Mouse (Mus musculus): ENCODE measurements around the gene Nup107. TPM values are rescaled to one million over a fixed set of nuclear protein-coding genes. Genes with fewer than 3 reads are reported as not detected.

Nup107 gene
- total and polyA plus RNA-seq, 3 experiments, result 47.7 to 97.0 (median 82.0) TPM

DNA sequence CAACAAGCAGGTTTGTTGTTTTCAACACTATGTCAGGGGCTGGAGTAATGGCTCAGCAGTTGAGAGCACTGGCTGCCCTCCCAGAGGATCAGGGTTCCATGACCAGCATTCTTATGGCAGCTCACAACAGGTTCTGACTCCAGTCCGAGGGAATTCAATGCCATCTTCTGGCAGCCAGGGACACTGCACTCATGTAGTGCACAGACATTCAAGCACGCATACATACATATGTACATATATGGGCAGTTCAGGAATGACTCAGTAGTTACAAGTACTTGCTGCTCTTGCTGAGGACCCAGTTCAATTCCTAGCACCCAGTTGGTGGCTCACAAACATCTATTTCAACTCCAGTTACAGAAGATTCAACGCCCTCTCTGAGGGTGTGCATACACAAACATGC lies 46.4 kb upstream of the Nup107 start:
- Histone ChIP-seq H3K9ac (ENCODE audit: insufficient read depth, low read depth) (no peak overlapping the region), H3K9me3 (replicated peaks; ENCODE audit: low read length) (no peaks in the 10 kb centered on the region), H3K27ac (ENCODE audit: insufficient read depth, low read depth) (no peak overlapping the region), H3K79me2 (replicated peaks; ENCODE audit: control insufficient read depth, extremely low read depth, insufficient read depth, poor library complexity, severe bottlenecking) (peaks cover 87% of the 10 kb centered on the region), H3K4me3 (replicated peaks in 1 of 3; ENCODE audit: low read depth in 2 of 3, low read length in 2 of 3, poor library complexity in 1 of 3) (no peak overlapping the region), H3K4me2 (ENCODE audit: insufficient read depth, low read depth, poor library complexity, severe bottlenecking) (no peak overlapping the region), H3K36me3 (replicated peaks in 1 of 2; ENCODE audit: control insufficient read depth in 1 of 2, insufficient read depth in 1 of 2, low read length in 1 of 2) (peaks cover 0 to 32% of the 10 kb centered on the region in 2 experiments), H3K27me3 (replicated peaks) (no peaks in the 10 kb centered on the region), H3K4me1 (ENCODE audit: control insufficient read depth in 1 of 2, insufficient read depth in 2 of 2) (peaks cover 13 to 82% of the 10 kb centered on the region in 2 experiments)
- TF ChIP-seq SIN3A (IDR thresholded peaks at IDR 0.05; ENCODE audit: low read length), result no peak
- no peak; the same call in 1 of the 2 replicates for TF ChIP-seq IRF4 (IDR thresholded peaks at IDR 0.05; ENCODE audit: low read depth, low read length)
- no peak for TF ChIP-seq MXI1 (IDR thresholded peaks at IDR 0.05; ENCODE audit: low read depth, low read length)
- peak; percentile 26 for TF ChIP-seq SMC3 (IDR thresholded peaks at IDR 0.05; ENCODE audit: low read depth, low read length)
- no peak for TF ChIP-seq MEF2A (IDR thresholded peaks at IDR 0.05; ENCODE audit: borderline replicate concordance, low read depth, low read length)
- no peak for TF ChIP-seq HCFC1 (IDR thresholded peaks at IDR 0.05; ENCODE audit: low read depth, low read length)
- 0 out of 2 replicates have a peak, but pooled peaks have one; percentile 22 for TF ChIP-seq JUND (conservative IDR thresholded peaks at IDR 0.05; ENCODE audit: low read depth, low read length)
- no peak for TF ChIP-seq TBP (conservative IDR thresholded peaks at IDR 0.05; ENCODE audit: low read depth, low read length)
- TF ChIP-seq RCOR1 (conservative IDR thresholded peaks at IDR 0.05; ENCODE audit: low read depth, low read length), result no peak
- TF ChIP-seq MYC (IDR thresholded peaks at IDR 0.05; ENCODE audit: low read depth, low read length), result no peak
- peak; percentile 29 for TF ChIP-seq RAD21 (IDR thresholded peaks at IDR 0.05; ENCODE audit: low read depth, low read length)
- no peak for TF ChIP-seq ETS1 (conservative IDR thresholded peaks at IDR 0.05; ENCODE audit: low read depth, low read length)
- TF ChIP-seq NELFE (IDR thresholded peaks at IDR 0.05; ENCODE audit: low read depth, low read length), result no peak
- no peak for TF ChIP-seq KAT2A (IDR thresholded peaks at IDR 0.05; ENCODE audit: insufficient replicate concordance, low read length)
- peak; percentile 11 to 32; a peak in 2 of 4 replicates for TF ChIP-seq CTCF (conservative IDR thresholded peaks at IDR 0.05 in 1 of 2, IDR thresholded peaks at IDR 0.05 in 1 of 2; ENCODE audit: low read depth in 2 of 2, low read length in 2 of 2)
- TF ChIP-seq MAZ (IDR thresholded peaks at IDR 0.05; ENCODE audit: low read depth, low read length), result no peak
- no peak for TF ChIP-seq USF2 (conservative IDR thresholded peaks at IDR 0.05; ENCODE audit: low read depth, low read length)
- no peak for TF ChIP-seq E2F4 (IDR thresholded peaks at IDR 0.05; ENCODE audit: insufficient replicate concordance, low read depth, low read length)
- TF ChIP-seq JUN (IDR thresholded peaks at IDR 0.05; ENCODE audit: insufficient read depth, low read depth, low read length), result no peak
- in situ Hi-C loops (cut with MboI; ENCODE audit: low pct_ligation_motif_present, low pct_unique_long_range_greater_than_20kb, low sequenced_read_pairs), result loop anchor here (25.0 kb wide), 1 partner anchor 273 kb away; no protein-coding TSS in a partner anchor
- dilution Hi-C loops (cut with MboI; ENCODE audit: extremely low pct_ligation_motif_present, extremely low pct_unique_long_range_greater_than_20kb, low sequenced_read_pairs), result no loop called here
- no peak for DNase-seq (ENCODE audit: extremely low read depth)

GRCm38 (mm10) chr10:117836354-117836753 lies 43.8 kb upstream of the Nup107 start:
- Histone ChIP-seq H3K27ac (ENCODE audit: insufficient read depth, low read depth) (no peak overlapping the region), H3K4me1 (ENCODE audit: control insufficient read depth in 1 of 2, insufficient read depth in 2 of 2) (peaks cover 15 to 89% of the 10 kb centered on the region in 2 experiments), H3K36me3 (replicated peaks in 1 of 2; ENCODE audit: control insufficient read depth in 1 of 2, insufficient read depth in 1 of 2, low read length in 1 of 2) (peaks cover 3 to 42% of the 10 kb centered on the region in 2 experiments), H3K9ac (ENCODE audit: insufficient read depth, low read depth) (no peak overlapping the region), H3K4me3 (replicated peaks in 1 of 3; ENCODE audit: low read depth in 2 of 3, low read length in 2 of 3, poor library complexity in 1 of 3) (no peak overlapping the region), H3K4me2 (ENCODE audit: insufficient read depth, low read depth, poor library complexity, severe bottlenecking) (no peak overlapping the region), H3K79me2 (replicated peaks; ENCODE audit: control insufficient read depth, extremely low read depth, insufficient read depth, poor library complexity, severe bottlenecking) (peaks cover 90% of the 10 kb centered on the region), H3K9me3 (replicated peaks; ENCODE audit: low read length) (no peaks in the 10 kb centered on the region), H3K27me3 (replicated peaks) (no peaks in the 10 kb centered on the region)
- DNase-seq (ENCODE audit: extremely low read depth), result peak; percentile 57
- TF ChIP-seq BHLHE40 (IDR thresholded peaks at IDR 0.05; ENCODE audit: low read depth, low read length) (no peak), MXI1 (IDR thresholded peaks at IDR 0.05; ENCODE audit: low read depth, low read length) (peak; percentile 49; the same call in 1 of the 2 replicates), CHD2 (IDR thresholded peaks at IDR 0.05; ENCODE audit: low read length) (no peak), SIN3A (IDR thresholded peaks at IDR 0.05; ENCODE audit: low read length) (peak; percentile 57; the same call in 1 of the 2 replicates)
- dilution Hi-C loops (cut with MboI; ENCODE audit: extremely low pct_ligation_motif_present, extremely low pct_unique_long_range_greater_than_20kb, low sequenced_read_pairs), result no loop called here
- in situ Hi-C loops (cut with MboI; ENCODE audit: low pct_ligation_motif_present, low pct_unique_long_range_greater_than_20kb, low sequenced_read_pairs), result loop anchor here (25.0 kb wide), 1 partner anchor 276 kb away; no protein-coding TSS in a partner anchor

Data from CH12.LX (cell line).